Mouse (Mus musculus) urinary bladder, adult 18-20 months (tissue): Measurements from ENCODE around the gene Dnah6.

Experiments
- DNase-seq, 2 experiments: peaks; one replicate each; pipeline ENCODE4 v3.0.0; 2022; ENCODE audit warnings: low spot score in 2 of 2, mixed read lengths in 2 of 2

Dnah6 gene

GRCm38 (mm10) chr6:73143403-73143802 is 78.0 kb downstream of the Dnah6 start:
- no peak for DNase-seq

GRCm38 (mm10) chr6:73142776-73143175 is 78.7 kb downstream of the Dnah6 start:
- DNase-seq: no peak

GRCm38 (mm10) chr6:73140836-73141235 is 80.6 kb downstream of the Dnah6 start:
- DNase-seq: no peak

- no peak for DNase-seq
Observed at GRCm38 (mm10) chr6:73132784-73133183, 88.7 kb downstream of the Dnah6 start.

- DNase-seq: no peak
Observed at GRCm38 (mm10) chr6:73127594-73127993, 93.9 kb downstream of the Dnah6 start.

- DNase-seq: no peak
Observed at GRCm38 (mm10) chr6:73120348-73120747, 101.1 kb downstream of the Dnah6 start.

- no peak for DNase-seq
Observed at GRCm38 (mm10) chr6:73113898-73114297, 107.6 kb downstream of the Dnah6 start.

GRCm38 (mm10) chr6:73113365-73113764 is 108.1 kb downstream of the Dnah6 start:
- no peak for DNase-seq

GRCm38 (mm10) chr6:73093133-73093532 is 128.3 kb downstream of the Dnah6 start:
- DNase-seq: no peak

GRCm38 (mm10) chr6:73090836-73091235 is 130.6 kb downstream of the Dnah6 start:
- no peak for DNase-seq

- no peak for DNase-seq
Observed at GRCm38 (mm10) chr6:73082571-73082970, 138.9 kb downstream of the Dnah6 start.

- DNase-seq: no peak
Observed at GRCm38 (mm10) chr6:73072093-73072786, 149.2 kb downstream of the Dnah6 start.

- DNase-seq: no peak
Observed at GRCm38 (mm10) chr6:73071214-73071613, 150.2 kb downstream of the Dnah6 start.

GRCm38 (mm10) chr6:73070663-73071062 is 150.8 kb downstream of the Dnah6 start:
- no peak for DNase-seq

- no peak for DNase-seq
Observed at GRCm38 (mm10) chr6:73064551-73064950, 156.9 kb downstream of the Dnah6 start.

- DNase-seq: no peak
Observed at GRCm38 (mm10) chr6:73059596-73060121, 161.8 kb downstream of the Dnah6 start.

- no peak for DNase-seq
Observed at GRCm38 (mm10) chr6:73059162-73059561, 162.3 kb downstream of the Dnah6 start.

- no peak for DNase-seq
Observed at GRCm38 (mm10) chr6:73055347-73055746, 166.1 kb downstream of the Dnah6 start.

- no peak for DNase-seq
Observed at GRCm38 (mm10) chr6:73054807-73055206, 166.6 kb downstream of the Dnah6 start.

GRCm38 (mm10) chr6:73053526-73053925 is 167.9 kb downstream of the Dnah6 start:
- no peak for DNase-seq

- no peak for DNase-seq
Observed at GRCm38 (mm10) chr6:73047259-73047658, 174.2 kb downstream of the Dnah6 start.

GRCm38 (mm10) chr6:73045944-73046343 is 175.5 kb downstream of the Dnah6 start:
- DNase-seq: no peak

- DNase-seq: no peak
Observed at GRCm38 (mm10) chr6:73042278-73042677, 179.2 kb downstream of the Dnah6 start.

- no peak for DNase-seq
Observed at GRCm38 (mm10) chr6:73038291-73038690, 183.2 kb downstream of the Dnah6 start.
